Mouse (Mus musculus) limb, embryonic 14.5 days (tissue): ENCODE data around the gene BC030867. TPM values are rescaled to one million over a fixed set of nuclear protein-coding genes. Genes with fewer than 3 reads are reported as not detected.

ENCODE experiments used
- ATAC-seq: fragments of 200-750 bp; cut with Nextera tagmentation; 2 replicates; pipeline ENCODE4 v1.8.0; 2017; ENCODE audit warnings: low read depth, moderate number of reproducible peaks, moderate TSS enrichment; ENCODE audit not compliant: low FRiP score
- DNase-seq: peaks from one replicate; pipeline ENCODE4 v3.0.0-alpha.2; 2015; ENCODE audit warnings: low spot score
- H3K27ac ChIP-seq: fragments of 300-500 bp; sonication (generic); replicated peaks from 2 replicates; pipeline ENCODE4 v1.5.1; 2014; ENCODE audit warnings: low read depth, mild to moderate bottlenecking, low read length, moderate library complexity, mixed read lengths
- H3K27me3 ChIP-seq: fragments of 300-500 bp; sonication (generic); 2 replicates; pipeline ENCODE4 v1.6.1; 2014; ENCODE audit warnings: low read length, mixed read lengths; ENCODE audit not compliant: control insufficient read depth, insufficient read depth
- H3K36me3 ChIP-seq: fragments of 300-500 bp; sonication (generic); 2 replicates; pipeline ENCODE4 v1.6.1; 2014; ENCODE audit warnings: mild to moderate bottlenecking, low read length, moderate library complexity, mixed read lengths; ENCODE audit not compliant: control insufficient read depth, insufficient read depth
- H3K4me1 ChIP-seq: fragments of 300-500 bp; sonication (generic); 2 replicates; pipeline ENCODE4 v1.6.1; 2014; ENCODE audit warnings: antibody characterized with exemption, low read length, mixed read lengths; ENCODE audit not compliant: control insufficient read depth, insufficient read depth
- H3K4me2 ChIP-seq: fragments of 300-500 bp; sonication (generic); replicated peaks from 2 replicates; pipeline ENCODE4 v1.6.1; 2014; ENCODE audit warnings: low read depth, mild to moderate bottlenecking, low read length, moderate library complexity; ENCODE audit not compliant: severe bottlenecking
- H3K4me3 ChIP-seq: fragments of 300-500 bp; sonication (generic); replicated peaks from 2 replicates; pipeline ENCODE4 v1.5.1; 2014; ENCODE audit warnings: low read length
- H3K9ac ChIP-seq: fragments of 300-500 bp; sonication (generic); 2 replicates; pipeline ENCODE4 v1.6.1; 2014; ENCODE audit warnings: mild to moderate bottlenecking, low read depth, low read length, moderate library complexity; ENCODE audit not compliant: severe bottlenecking
- H3K9me3 ChIP-seq: fragments of 300-500 bp; sonication (generic); 2 replicates; pipeline ENCODE4 v1.6.1; 2016; ENCODE audit warnings: low read length; ENCODE audit not compliant: control insufficient read depth
- POLR2A ChIP-seq: fragments of 200-500 bp; IDR thresholded peaks from 2 replicates; pipeline ENCODE4 v1.8.0; 2012; ENCODE audit warnings: inconsistent platforms, mild to moderate bottlenecking, moderate library complexity, borderline replicate concordance; ENCODE audit not compliant: insufficient read depth, insufficient read length; ENCODE audit errors: extremely low read depth
- WGBS: fragments of 180-500 bp; shearing (Covaris S2); extraction: QIAGEN DNeasy Blood & Tissue Kit; methylation state at CpG from one replicate; pipeline ENCODE4 v1.1.7; 2014; 5-methylcytosine and 5-hydroxymethylcytosine counted together
- polyA plus RNA-seq, 2 experiments: library from polyadenylated mRNA; depleted of rRNA in 1 of 2; stranded (reverse) in 1 of 2; unstranded in 1 of 2; fragments of >200 nt; fragmentation: Nextera tagmentation in 1 of 2; extraction: Ambion mirVana in 1 of 2; gene quantifications; 2 replicates each; pipeline versions ENCODE4 v1.2.1 to v1.2.3; 2012 to 2014

Gene BC030867
- polyA plus RNA-seq, 2 experiments, result 11.9 to 14.2 TPM

DNA sequence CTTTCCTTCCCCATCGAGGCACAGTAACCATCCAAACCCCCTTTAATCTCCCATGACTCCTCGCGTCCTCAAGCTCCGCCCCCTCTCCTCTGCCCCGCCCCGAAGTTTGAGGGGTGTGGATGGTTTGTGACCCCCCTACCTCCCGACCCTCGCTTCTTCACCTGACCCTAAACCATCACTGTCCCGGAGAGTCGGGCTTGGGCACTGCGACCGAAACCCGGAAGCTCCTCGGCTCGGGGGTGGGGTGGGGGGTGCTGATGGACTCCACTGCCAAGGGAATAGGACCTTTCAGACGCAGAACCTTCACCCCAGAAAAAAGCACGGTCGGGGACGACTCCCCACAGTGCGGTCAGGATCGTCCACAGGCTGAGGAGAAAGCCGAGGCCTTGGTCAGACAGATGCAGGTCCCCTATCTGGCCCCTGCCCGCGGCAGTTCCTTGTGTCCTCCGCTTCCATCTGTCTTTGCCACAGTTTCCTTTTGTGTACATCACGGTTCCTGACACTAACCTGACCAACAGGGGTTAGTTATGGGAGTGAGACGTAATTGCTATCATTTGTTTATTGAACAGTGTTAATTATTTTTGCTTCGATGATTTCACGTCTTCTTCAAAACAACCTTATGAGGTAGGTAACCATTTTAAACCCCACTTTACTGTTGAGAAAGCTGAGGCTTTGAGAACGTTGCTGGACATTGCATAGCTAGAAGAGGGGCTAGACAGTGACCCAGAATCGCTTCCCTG is 36.6 kb downstream of the BC030867 start:
- H3K4me3 ChIP-seq, result peak overlapping the region; percentile 79
- peak overlapping the region; percentile 80 for H3K9ac ChIP-seq
- 4% methylated on average over 31 of the region's 31 CpGs for WGBS
- peak; percentile 77 for ATAC-seq
- peaks cover 5% of the 10 kb centered on the region for H3K4me1 ChIP-seq
- no peak for TF ChIP-seq POLR2A
- no peaks in the 10 kb centered on the region for H3K9me3 ChIP-seq
- H3K36me3 ChIP-seq, result peaks cover 24% of the 10 kb centered on the region
- H3K4me2 ChIP-seq, result peak overlapping the region; percentile 80
- no peaks in the 10 kb centered on the region for H3K27me3 ChIP-seq
- DNase-seq, result no peak
- peak overlapping the region; percentile 67 for H3K27ac ChIP-seq

DNA sequence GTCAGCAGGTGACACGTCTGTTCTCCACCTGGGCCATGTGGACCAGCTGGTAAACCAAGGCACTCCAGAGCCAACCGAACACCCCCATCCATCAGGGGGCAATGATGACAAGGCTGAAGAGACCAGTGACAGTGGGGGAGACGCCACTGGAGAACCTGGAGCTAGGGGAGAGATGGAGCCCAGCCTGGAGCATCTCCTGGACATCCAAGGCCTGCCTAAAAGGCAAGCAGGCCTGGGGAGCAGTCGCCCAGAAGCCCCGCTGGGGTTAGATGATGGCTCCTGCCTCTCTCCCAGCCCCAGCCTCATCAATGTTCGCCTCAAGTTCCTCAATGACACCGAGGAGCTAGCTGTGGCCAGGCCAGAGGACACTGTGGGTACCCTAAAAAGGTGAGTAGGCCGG is 38.8 kb downstream of the BC030867 start:
- Histone ChIP-seq H3K27me3 (no peaks in the 10 kb centered on the region), H3K4me2 (no peak overlapping the region), H3K9ac (no peak overlapping the region), H3K4me1 (peaks cover 5% of the 10 kb centered on the region), H3K27ac (no peak overlapping the region), H3K9me3 (no peaks in the 10 kb centered on the region), H3K4me3 (no peak overlapping the region), H3K36me3 (peaks cover 46% of the 10 kb centered on the region)
- DNase-seq, result no peak
- no peak for ATAC-seq
- TF ChIP-seq POLR2A, result no peak
- 92% methylated on average over 8 of the region's 8 CpGs for WGBS

DNA sequence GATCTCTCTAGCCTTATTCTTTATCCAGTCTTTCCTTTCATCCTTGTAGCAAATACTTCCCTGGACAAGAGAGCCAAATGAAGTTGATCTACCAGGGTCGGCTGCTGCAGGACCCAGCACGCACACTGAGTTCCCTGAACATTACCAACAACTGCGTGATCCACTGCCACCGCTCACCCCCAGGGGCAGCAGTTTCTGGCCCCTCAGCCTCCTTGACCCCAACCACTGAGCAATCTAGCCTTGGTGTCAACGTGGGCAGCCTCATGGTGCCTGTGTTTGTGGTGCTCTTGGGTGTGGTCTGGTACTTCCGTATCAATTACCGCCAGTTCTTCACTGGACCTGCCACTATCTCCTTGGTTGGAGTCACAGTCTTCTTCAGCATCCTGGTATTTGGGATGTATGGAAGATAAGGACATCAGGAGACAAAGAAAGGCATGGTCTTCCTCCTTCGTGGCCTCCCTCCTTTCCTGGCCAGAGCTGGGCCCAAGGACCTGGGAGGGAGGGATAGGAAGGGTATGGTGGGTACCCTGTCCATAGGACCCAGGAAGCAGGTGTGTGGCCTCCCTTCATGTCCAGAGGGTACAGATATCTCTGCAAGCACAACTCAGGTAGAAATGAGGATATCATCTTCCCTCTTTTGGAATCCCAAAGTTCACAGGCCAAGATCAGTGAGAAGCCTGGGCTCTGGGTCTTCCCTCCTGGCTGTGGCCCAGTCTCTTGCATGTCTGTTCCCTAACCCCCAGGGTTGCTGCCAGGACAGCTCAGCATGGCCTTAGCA is 39.5 kb downstream of the BC030867 start:
- Histone ChIP-seq H3K27me3 (no peaks in the 10 kb centered on the region), H3K27ac (no peak overlapping the region), H3K9me3 (no peaks in the 10 kb centered on the region), H3K4me3 (no peak overlapping the region), H3K4me1 (peaks cover 5% of the 10 kb centered on the region), H3K36me3 (peaks cover 53% of the 10 kb centered on the region), H3K4me2 (no peak overlapping the region), H3K9ac (no peak overlapping the region)
- 88% methylated on average over 8 of the region's 8 CpGs for WGBS
- DNase-seq, result no peak
- no peak for ATAC-seq
- TF ChIP-seq POLR2A, result no peak

DNA sequence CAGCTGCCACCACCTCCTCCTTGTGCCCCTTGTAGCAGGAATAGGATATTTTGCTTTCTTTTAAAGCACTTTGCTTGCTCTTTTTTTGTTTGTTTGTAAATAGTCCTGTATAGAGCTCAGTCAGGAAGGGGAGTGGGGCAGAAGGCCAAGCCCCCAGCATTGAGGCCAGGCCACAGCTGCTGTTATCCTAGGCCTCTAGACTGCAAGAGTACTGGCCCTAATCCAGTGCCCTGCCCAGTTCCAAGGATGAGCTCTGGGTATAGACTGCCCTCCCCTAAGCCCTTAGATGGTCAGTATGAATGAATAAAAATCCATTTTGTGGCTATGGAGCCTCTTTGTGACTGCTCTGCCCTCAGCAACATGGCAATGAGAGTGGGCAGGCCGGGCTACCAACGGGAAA is 40.2 kb downstream of the BC030867 start:
- Histone ChIP-seq H3K4me1 (peaks cover 5% of the 10 kb centered on the region), H3K9ac (no peak overlapping the region), H3K36me3 (peaks cover 59% of the 10 kb centered on the region), H3K9me3 (no peaks in the 10 kb centered on the region), H3K4me3 (no peak overlapping the region), H3K27me3 (no peaks in the 10 kb centered on the region), H3K27ac (no peak overlapping the region), H3K4me2 (no peak overlapping the region)
- DNase-seq (no peak), ATAC-seq (no peak)
- WGBS, result 78% methylated on average over 2 of the region's 2 CpGs
- no peak for TF ChIP-seq POLR2A

DNA sequence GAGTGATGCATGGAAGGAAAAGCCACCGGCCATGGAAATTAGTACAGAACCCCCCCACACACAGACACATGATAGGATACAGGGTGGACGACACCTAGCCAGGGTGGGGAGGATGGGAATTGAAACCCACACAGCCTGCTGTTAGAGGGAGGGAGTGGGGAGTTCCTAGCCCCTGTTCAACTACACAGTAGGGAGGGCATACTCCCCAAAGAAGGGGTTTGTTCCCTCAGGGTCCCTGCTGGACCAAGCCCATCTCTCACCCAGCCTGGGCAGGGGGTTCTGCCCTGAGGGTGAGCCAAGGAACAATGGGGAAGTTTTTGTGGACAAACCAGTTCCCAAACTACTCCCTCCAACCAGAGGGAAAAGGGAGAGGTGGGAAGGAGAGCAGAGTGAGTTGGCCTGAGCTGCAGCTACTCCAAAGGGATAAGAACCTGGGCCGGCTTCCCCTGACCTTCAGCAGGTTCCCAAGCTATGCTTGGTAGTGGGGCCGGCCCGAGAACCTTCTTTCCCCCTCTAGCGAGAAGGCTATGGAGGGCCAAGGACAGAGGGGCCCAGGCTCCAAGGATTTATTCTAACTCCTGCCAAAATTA is 40.9 kb downstream of the BC030867 start:
- Histone ChIP-seq H3K4me1 (peaks cover 5% of the 10 kb centered on the region), H3K9me3 (no peaks in the 10 kb centered on the region), H3K36me3 (peaks cover 63% of the 10 kb centered on the region), H3K9ac (no peak overlapping the region), H3K27me3 (no peaks in the 10 kb centered on the region), H3K4me3 (no peak overlapping the region), H3K27ac (no peak overlapping the region), H3K4me2 (no peak overlapping the region)
- 53% methylated on average over 6 of the region's 6 CpGs for WGBS
- ATAC-seq (no peak), DNase-seq (no peak)
- no peak for TF ChIP-seq POLR2A
